Mouse (Mus musculus) thymus, adult 2 months (tissue): ENCODE data around the gene Cabcoco1. TPM values are rescaled to one million over a fixed set of nuclear protein-coding genes. Genes with fewer than 3 reads are reported as not detected.

Source experiments
- DNase-seq: peaks from one replicate; pipeline ENCODE4 v3.0.0; 2021
- H3K27ac ChIP-seq: fragments of 200-500 bp; 2 replicates; pipeline ENCODE4 v1.5.1; 2012; ENCODE audit warnings: low read length, control low read depth; ENCODE audit not compliant: control insufficient read depth, insufficient read depth
- H3K27me3 ChIP-seq: fragments of 200-500 bp; 2 replicates; pipeline ENCODE4 v1.6.1; 2012; ENCODE audit warnings: mild to moderate bottlenecking, low read length, moderate library complexity, mixed read lengths; ENCODE audit not compliant: control insufficient read depth, insufficient read depth
- H3K36me3 ChIP-seq: fragments of 200-500 bp; 2 replicates; pipeline ENCODE4 v1.6.1; 2012; ENCODE audit warnings: mild to moderate bottlenecking, low read length, moderate library complexity; ENCODE audit not compliant: control insufficient read depth, insufficient read depth
- H3K4me1 ChIP-seq: fragments of 200-500 bp; replicated peaks from 2 replicates; pipeline ENCODE4 v1.6.1; 2012; ENCODE audit warnings: low read length; ENCODE audit not compliant: control insufficient read depth, insufficient read depth
- H3K4me3 ChIP-seq: fragments of 200-500 bp; 2 replicates; pipeline ENCODE4 v1.5.1; 2012; ENCODE audit warnings: mild to moderate bottlenecking, low read length, control low read depth, moderate library complexity; ENCODE audit not compliant: control insufficient read depth, insufficient read depth
- CTCF ChIP-seq: fragments of 200-500 bp; IDR thresholded peaks from 2 replicates; pipeline ENCODE4 v1.5.1; 2012; ENCODE audit warnings: mild to moderate bottlenecking, control low read depth, low read length, moderate library complexity, borderline replicate concordance; ENCODE audit not compliant: control insufficient read depth, poor library complexity, insufficient read depth; ENCODE audit errors: extremely low read depth
- POLR2A ChIP-seq: fragments of 200-500 bp; IDR thresholded peaks from 2 replicates; pipeline ENCODE4 v1.6.1; 2012; ENCODE audit warnings: mild to moderate bottlenecking, low read length, control low read depth, moderate library complexity; ENCODE audit not compliant: control insufficient read depth, poor library complexity, insufficient read depth; ENCODE audit errors: extremely low read depth
- WGBS: fragments of 180-500 bp; shearing (Covaris S2); methylation state at CpG from one replicate; pipeline ENCODE4 v1.1.7; 2018; 5-methylcytosine and 5-hydroxymethylcytosine counted together
- polyA plus RNA-seq: library from polyadenylated mRNA; depleted of rRNA; stranded (reverse); fragments of >200 nt; gene quantifications from 2 replicates; pipeline ENCODE4 v1.2.3, GENCODE M21; 2012; rRNA removed

The Cabcoco1 gene
- 0.13 and 0.73 TPM in 2 replicates for polyA plus RNA-seq

DNA sequence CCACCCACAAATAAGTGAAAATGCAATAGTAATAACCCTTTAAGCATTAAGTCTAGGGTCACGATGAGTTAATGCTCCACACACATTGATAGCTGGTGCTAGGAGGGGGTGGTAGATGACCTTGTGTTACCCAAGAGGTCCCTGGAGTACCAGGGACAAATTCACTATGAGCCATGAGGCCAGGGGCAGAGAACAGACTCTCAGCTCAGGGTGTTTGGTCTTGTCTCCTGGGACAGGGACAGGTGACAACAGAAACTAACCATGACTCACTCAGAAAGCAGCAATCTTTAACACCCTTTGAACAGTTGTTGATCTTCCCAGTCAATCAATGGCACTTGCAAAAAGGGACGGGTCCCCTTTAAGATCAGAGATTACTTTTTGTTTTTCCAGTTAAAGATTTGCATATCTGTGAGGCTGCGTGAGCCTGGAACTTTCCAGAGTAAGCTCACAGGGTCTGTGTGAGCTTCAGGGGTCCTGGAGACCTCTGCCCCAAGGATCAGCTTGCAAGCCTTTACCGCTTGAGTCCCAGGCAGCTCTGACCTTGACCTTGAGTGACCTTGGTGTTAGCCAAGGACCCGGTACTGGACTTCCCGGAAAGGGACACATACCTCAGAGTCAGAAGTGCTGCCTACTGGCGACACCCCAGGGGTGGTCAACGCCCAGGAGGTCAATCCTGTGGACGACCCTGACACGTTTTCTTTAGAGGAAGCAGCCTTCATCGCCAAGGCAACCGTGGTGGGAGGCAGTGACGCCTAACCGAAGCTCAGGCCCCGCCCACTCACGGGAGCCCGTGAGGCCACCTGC lies at the start of gene Cabcoco1:
TSS of gene Cabcoco1 (minus strand) at position 758 of the 804 bp plus-strand sequence.
- TF ChIP-seq POLR2A = no peak
- TF ChIP-seq CTCF = 0 out of 2 replicates have a peak, but pooled peaks have one; percentile 26
- Histone ChIP-seq H3K4me1 (peaks cover 10% of the 10 kb centered on the region), H3K4me3 (peak within 1 kb of the TSS; percentile 51), H3K27me3 (no peaks in the 10 kb centered on the region), H3K27ac (0 out of 2 replicates have a peak within 1 kb of the TSS, but pooled peaks have one; percentile 13), H3K36me3 (no peaks in the 10 kb centered on the region)
- DNase-seq = peak; percentile 84
- 5% methylated on average over 17 of the region's 17 CpGs for WGBS

DNA sequence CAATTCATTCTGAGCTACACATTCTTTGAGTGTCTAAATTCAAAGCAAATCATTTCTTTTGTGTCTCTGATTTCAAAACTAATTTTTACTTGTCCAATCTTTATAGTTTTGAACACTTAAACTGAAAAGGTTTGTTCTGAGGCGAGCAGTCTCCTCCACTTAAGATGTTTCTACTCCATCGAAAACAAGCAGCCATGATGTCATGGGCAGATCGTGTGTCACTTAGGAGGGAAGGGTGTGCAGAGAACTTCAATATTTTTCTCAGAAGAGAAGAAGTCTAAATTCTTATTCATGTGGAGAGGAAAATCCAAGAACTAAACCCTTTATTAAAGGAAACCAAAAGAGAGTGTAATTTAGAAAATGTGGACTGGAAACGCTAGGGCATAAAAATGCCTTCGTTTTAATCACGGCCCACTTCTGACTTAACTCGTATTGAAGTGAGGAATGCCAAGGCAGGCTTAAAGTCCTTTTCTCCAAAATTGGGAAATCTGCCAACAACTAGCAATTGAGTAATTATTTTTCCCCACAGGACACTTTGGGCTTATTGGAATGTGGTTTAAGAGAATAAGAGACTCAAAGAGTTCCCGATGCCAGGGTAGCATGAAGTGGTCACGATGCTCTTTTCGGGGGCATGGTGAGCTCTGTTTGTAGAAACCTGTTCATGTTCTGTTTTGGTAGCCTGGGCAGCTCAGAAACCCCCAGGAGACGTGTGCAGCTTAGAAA lies 48.0 kb upstream of the Cabcoco1 start:
- no peak for TF ChIP-seq POLR2A
- no peak for TF ChIP-seq CTCF
- no peaks in the 10 kb centered on the region for H3K36me3 ChIP-seq
- no peak overlapping the region for H3K4me3 ChIP-seq
- H3K27me3 ChIP-seq = no peaks in the 10 kb centered on the region
- DNase-seq = no peak
- no peak overlapping the region for H3K27ac ChIP-seq
- no peaks in the 10 kb centered on the region for H3K4me1 ChIP-seq
- 93% methylated on average over 11 of the region's 11 CpGs for WGBS

DNA sequence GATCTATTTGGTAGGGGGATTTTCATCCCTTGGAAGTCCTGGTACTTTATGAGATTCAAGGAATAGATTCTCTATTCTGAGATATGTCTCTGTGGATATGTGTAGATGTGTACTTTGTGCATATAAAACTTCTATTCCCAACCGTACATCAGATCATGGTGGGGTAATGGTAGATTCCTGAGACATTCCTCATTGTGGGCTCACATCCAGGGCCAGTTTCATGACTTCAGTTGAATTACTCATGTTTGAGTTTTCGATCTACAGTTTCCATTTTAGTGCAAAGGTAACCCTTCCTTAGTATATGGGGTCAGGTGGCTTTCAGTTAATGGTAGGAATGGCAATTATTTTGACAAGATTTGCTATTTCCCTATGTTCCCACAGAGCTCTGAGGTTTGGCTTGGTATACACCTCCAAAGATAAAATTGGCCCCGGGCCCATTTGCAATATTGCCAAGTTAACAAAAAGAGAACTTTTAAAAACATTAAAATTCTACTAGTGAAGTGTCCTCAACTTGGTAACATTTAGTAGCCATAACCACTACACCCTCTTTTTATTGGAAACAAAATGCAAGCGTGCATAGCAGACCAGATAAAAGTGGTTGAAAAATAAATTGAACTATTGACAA lies 45.8 kb upstream of the Cabcoco1 start:
- TF ChIP-seq CTCF (no peak), POLR2A (no peak)
- DNase-seq = no peak
- Histone ChIP-seq H3K27me3 (no peaks in the 10 kb centered on the region), H3K36me3 (no peaks in the 10 kb centered on the region), H3K4me1 (no peaks in the 10 kb centered on the region), H3K27ac (no peak overlapping the region), H3K4me3 (no peak overlapping the region)
- WGBS = 94% methylated on average over 4 of the region's 4 CpGs

DNA sequence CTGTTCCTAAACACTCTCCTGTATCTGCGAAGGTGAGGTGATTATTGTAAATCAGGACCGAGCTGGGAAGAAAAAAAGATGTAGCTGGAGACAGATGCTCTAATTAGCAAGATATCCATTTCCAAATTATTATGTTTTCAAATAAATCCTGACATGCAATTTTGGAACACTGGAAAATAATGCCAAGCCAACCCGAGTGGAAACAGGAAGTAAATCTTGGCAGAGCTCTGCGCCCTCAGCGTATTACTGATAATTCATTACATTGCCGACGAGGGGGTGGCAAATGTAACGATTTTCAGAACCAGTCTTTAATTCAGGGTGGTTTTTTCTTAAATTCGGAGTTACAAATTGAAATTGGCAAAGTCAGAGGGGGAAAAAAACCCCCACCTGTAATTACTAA lies 35.6 kb upstream of the Cabcoco1 start:
- Histone ChIP-seq H3K36me3 (no peaks in the 10 kb centered on the region), H3K27ac (no peak overlapping the region), H3K4me1 (no peaks in the 10 kb centered on the region), H3K4me3 (no peak overlapping the region), H3K27me3 (no peaks in the 10 kb centered on the region)
- WGBS = 84% methylated on average over 9 of the region's 9 CpGs
- DNase-seq = no peak
- TF ChIP-seq POLR2A = no peak

DNA sequence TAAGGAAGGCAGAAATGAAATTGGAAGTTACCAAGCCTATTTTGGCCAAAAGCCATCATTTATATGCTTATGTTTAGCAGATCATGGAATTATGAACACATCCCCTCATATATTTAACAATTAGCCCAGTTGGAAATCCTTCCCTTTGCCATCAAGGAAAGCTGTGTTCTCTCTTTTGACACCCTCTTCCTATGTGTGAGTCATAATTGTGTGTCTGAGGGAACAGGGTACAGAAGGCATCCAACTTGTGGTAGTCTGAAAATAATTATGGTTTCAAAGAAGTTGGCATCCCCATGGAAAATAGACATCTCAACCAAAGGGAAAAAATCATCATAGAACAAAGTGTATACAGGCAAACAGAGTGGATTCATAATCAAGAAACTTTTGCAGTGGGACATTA lies 26.5 kb upstream of the Cabcoco1 start:
- Histone ChIP-seq H3K36me3 (no peaks in the 10 kb centered on the region), H3K4me1 (no peaks in the 10 kb centered on the region), H3K4me3 (no peak overlapping the region), H3K27ac (no peak overlapping the region), H3K27me3 (no peaks in the 10 kb centered on the region)
- TF ChIP-seq POLR2A (no peak), CTCF (no peak)
- DNase-seq = no peak

DNA sequence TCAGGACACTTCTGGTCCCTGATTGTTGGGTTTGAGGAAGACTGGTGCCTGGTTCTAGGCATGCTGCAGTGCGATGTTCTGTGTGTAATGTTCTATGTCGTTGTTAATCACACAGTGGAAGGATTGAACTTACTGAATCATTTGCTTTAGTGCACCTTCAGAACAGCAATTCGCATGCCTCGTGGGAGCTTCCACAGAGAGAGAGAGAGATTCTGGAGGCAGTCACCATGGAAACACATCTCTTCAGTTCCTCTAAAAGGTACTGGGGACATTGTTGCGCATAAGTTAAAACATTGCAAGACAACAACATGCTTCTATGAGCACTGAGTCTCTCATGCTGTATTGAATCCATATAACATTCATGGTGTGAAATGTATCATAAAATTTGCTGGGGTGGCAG lies 20.6 kb upstream of the Cabcoco1 start:
- no peak for TF ChIP-seq POLR2A
- no peak for TF ChIP-seq CTCF
- WGBS = 92% methylated on average over 5 of the region's 5 CpGs
- DNase-seq = no peak
- Histone ChIP-seq H3K27ac (no peak overlapping the region), H3K4me1 (no peaks in the 10 kb centered on the region), H3K27me3 (no peaks in the 10 kb centered on the region), H3K4me3 (no peak overlapping the region), H3K36me3 (no peaks in the 10 kb centered on the region)
